Mouse (Mus musculus) embryonic facial prominence, embryonic 10.5 days (tissue): ENCODE results near the gene Slc12a4. TPM values are rescaled to one million over a fixed set of nuclear protein-coding genes. Genes with fewer than 3 reads are reported as not detected.
"Not testable (repeated sequence)": the region's sequence is repeated elsewhere in the genome, so short reads cannot be mapped to it uniquely, and the experiment has no call there.

Experiments used
- DNase-seq: peaks from one replicate; pipeline ENCODE4 v3.0.0-alpha.2; 2017; ENCODE audit warnings: low spot score
- H3K27ac ChIP-seq: fragments of 300-500 bp; sonication (generic); replicated peaks from 2 replicates; pipeline ENCODE4 v1.5.1; 2016; ENCODE audit warnings: mild to moderate bottlenecking
- H3K27me3 ChIP-seq: fragments of 300-500 bp; sonication (generic); replicated peaks from 2 replicates; pipeline ENCODE4 v1.6.1; 2016; ENCODE audit warnings: low read depth, mild to moderate bottlenecking; ENCODE audit not compliant: poor library complexity, severe bottlenecking
- H3K36me3 ChIP-seq: fragments of 300-500 bp; sonication (generic); replicated peaks from 2 replicates; pipeline ENCODE4 v1.6.1; 2016; ENCODE audit warnings: mild to moderate bottlenecking, moderate library complexity
- H3K4me1 ChIP-seq: fragments of 300-500 bp; sonication (generic); 2 replicates; pipeline ENCODE4 v1.6.1; 2016
- H3K4me3 ChIP-seq: fragments of 300-500 bp; sonication (generic); 2 replicates; pipeline ENCODE4 v1.5.1; 2016; ENCODE audit warnings: mild to moderate bottlenecking, moderate library complexity
- H3K9me3 ChIP-seq: fragments of 300-500 bp; sonication (generic); 2 replicates; pipeline ENCODE4 v1.6.1; 2016; ENCODE audit warnings: mild to moderate bottlenecking
- WGBS: fragments of 180-500 bp; shearing (Covaris S2); methylation state at CpG from one replicate; pipeline ENCODE4 v1.1.7; 2016; 5-methylcytosine and 5-hydroxymethylcytosine counted together
- polyA plus RNA-seq: library from polyadenylated mRNA; unstranded; fragments of >200 nt; fragmentation: Nextera tagmentation; extraction: Ambion mirVana; gene quantifications from 2 replicates; pipeline ENCODE4 v1.2.1, GENCODE M21; 2016

Slc12a4 gene
- 31.0 and 33.9 TPM in 2 replicates for polyA plus RNA-seq

DNA sequence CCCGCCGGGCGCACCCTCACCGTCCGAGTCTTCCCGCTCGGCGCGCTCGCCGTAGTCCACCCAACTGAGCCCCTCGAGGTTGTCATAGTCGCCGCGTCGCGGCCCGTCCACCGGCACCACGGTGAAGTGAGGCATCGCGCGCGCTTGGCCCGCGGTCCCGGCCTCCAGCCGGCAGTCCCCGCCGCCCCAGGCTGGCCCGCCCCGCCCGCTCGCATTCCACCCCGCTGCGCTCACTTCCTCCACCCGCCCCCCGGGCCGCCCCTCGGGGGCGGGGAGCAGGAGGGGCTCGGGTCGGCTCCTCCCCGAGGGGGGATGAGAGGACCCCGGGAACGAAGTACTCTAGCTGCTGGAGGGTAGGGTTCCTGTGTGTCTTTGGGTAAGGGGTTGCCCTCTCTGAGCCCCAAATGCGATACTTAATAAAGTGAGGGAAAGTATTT is at the start of gene Slc12a4:
Gene Slc12a4, minus strand, starts transcription at position 193 of the 437 bp plus-strand sequence.
- no peaks in the 10 kb centered on the region for H3K9me3 ChIP-seq
- H3K4me3 ChIP-seq, result peak within 1 kb of the TSS; percentile 72
- H3K4me1 ChIP-seq, result peaks cover 42% of the 10 kb centered on the region
- H3K27ac ChIP-seq, result peak within 1 kb of the TSS; percentile 85
- H3K36me3 ChIP-seq, result 0 out of 2 replicates have a peak, but pooled peaks cover 3% of the 10 kb centered on the region
- WGBS, result under 1% methylated on average over 47 of the region's 47 CpGs
- H3K27me3 ChIP-seq, result peaks cover 30% of the 10 kb centered on the region
- DNase-seq, result peak; percentile 93

DNA sequence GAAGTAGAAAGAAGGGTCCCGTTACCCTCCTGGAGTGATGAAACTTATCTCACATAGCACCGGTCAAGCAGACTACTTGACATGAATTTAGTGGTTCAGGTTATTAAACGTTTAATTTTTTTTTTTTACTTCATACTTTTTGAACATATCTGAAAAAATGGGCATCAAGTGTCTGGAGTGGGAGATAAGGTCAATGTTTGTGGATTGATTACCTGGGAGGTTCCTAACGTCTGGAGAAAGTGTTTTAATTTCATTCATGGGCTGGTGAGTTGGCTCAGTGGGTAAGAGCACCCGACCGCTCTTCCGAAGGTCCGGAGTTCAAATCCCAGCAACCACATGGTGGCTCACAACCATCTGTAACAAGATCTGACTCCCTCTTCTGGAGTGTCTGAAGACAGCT is 46.3 kb upstream of the Slc12a4 start:
- WGBS, result 85% methylated on average over 8 of the region's 8 CpGs
- Histone ChIP-seq H3K4me3 (peak overlapping the region; percentile 88), H3K36me3 (peaks cover 34% of the 10 kb centered on the region), H3K4me1 (peaks cover 18% of the 10 kb centered on the region)
- not testable (repeated sequence) for H3K9me3 ChIP-seq, DNase-seq, H3K27ac ChIP-seq, H3K27me3 ChIP-seq

DNA sequence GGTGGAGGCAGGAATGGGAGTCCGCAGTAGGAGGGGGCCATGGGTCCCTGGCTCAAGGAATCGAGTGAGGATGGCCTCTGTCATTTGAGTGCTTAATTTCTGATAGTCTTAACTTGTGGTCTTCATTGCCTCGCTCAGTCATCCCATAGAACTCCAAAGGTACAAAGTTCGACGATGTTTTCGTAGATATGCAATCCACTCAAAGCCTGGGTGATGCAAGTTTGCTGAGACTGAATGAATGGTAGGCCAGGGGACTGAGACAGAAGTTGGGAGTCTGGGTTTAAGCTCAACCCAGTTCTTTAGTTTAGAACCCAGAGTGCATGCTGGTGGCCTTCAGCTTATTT is 45.7 kb upstream of the Slc12a4 start, which contains the start of gene Ddx28:
Gene Ddx28, minus strand, starts transcription at position 240 of the 344 bp plus-strand sequence.
- Histone ChIP-seq H3K36me3 (peaks cover 30% of the 10 kb centered on the region), H3K9me3 (no peaks in the 10 kb centered on the region), H3K4me3 (peak within 1 kb of the TSS; percentile 88), H3K4me1 (peaks cover 18% of the 10 kb centered on the region), H3K27ac (peak within 1 kb of the TSS; percentile 89), H3K27me3 (no peaks in the 10 kb centered on the region)
- WGBS, result 2% methylated on average over 6 of the region's 6 CpGs
- no peak for DNase-seq

DNA sequence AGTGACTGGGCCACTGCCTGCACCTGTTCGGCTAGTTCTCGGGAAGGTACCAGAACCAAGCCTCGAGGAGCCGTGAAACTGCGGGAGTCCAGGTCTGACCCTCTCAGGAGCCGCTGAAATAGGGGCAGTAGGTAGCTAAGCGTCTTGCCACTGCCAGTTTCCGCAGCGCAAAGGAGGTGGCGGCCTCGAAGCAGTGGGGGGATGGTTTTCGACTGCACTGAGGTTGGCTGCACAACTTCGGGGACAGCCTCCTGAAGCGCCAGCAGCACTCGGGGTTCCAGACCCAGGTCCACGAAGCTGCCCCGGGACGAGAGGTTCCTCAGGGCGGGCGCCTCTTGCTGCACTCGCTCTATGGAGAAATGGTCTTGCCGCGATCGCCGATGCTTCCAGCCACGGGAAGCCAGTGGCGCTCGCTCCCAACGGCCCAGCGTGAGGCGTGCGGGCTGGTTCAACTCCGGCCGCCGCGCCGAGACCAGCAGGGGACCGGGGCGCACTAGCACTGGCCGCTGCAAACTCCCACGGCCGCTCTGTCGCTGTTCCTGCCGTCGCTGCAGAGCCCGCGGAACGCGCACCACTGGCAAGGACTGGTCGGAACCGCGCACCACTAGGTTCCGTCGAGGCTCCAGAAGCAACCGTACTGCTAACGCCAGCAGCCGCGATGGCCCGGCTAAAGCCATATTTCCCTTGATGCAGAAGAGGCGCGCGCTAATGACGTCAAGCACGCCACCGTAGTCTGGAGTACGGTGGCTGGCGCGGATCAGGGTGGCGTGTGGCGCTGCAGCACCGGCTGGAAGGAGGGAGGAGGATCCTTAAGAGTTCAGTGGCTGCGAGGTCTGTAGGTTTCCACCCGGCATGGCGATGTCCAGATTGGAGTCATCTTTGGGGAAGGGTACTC is 45.1 kb upstream of the Slc12a4 start:
- DNase-seq, result peak; percentile 94
- Histone ChIP-seq H3K27ac (peak overlapping the region; percentile 89), H3K27me3 (no peaks in the 10 kb centered on the region), H3K9me3 (no peaks in the 10 kb centered on the region), H3K4me3 (peak overlapping the region; percentile 88), H3K4me1 (peaks cover 18% of the 10 kb centered on the region), H3K36me3 (peaks cover 25% of the 10 kb centered on the region)
- 2% methylated on average over 74 of the region's 74 CpGs for WGBS

DNA sequence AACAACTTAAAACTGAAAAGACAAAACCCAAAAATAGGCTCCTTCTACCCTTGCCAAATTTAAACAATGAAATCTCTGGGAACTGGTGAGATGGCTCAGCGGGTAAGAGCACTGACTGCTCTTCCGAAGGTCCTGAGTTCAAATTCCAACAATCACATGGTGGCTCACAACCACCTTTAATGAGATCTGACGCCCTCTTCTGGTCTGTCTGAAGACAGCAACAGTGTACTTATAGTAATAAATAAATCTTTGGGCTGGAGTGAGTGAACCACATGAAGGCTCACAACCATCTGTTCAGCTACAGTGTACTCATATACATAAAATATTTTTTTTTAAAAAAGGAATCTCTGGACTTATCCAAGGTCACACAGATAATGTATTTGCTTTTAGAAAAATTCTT is 42.0 kb upstream of the Slc12a4 start:
- peaks cover 18% of the 10 kb centered on the region for H3K36me3 ChIP-seq
- H3K4me1 ChIP-seq, result peaks cover 18% of the 10 kb centered on the region
- H3K4me3 ChIP-seq, DNase-seq, H3K27me3 ChIP-seq, H3K9me3 ChIP-seq, H3K27ac ChIP-seq: not testable (repeated sequence)
- WGBS, result 69% methylated on average over 3 of the region's 3 CpGs

DNA sequence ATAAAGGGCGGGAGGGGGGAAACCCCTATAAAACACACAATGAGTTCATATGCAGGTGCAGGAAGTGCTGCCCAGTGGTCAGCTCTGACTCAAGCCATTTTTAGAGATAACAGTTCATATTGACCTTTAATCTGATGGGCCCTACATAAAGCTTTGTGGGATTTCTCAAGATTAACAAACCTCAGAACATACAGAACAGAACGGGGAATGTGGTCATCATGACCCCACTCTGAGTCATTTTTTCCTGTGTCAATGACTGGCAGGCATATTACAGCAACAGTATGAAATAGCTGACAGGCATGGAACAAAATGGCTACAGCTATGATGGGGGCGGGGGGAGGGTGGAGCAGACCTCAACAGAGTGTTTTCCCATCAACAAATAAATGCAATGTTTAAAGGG is 41.2 kb upstream of the Slc12a4 start:
- WGBS, result 86% methylated on average over 3 of the region's 3 CpGs
- Histone ChIP-seq H3K27ac (no peak overlapping the region), H3K36me3 (peaks cover 18% of the 10 kb centered on the region), H3K9me3 (no peaks in the 10 kb centered on the region), H3K4me3 (no peak overlapping the region), H3K4me1 (peaks cover 18% of the 10 kb centered on the region), H3K27me3 (no peaks in the 10 kb centered on the region)
- no peak for DNase-seq

DNA sequence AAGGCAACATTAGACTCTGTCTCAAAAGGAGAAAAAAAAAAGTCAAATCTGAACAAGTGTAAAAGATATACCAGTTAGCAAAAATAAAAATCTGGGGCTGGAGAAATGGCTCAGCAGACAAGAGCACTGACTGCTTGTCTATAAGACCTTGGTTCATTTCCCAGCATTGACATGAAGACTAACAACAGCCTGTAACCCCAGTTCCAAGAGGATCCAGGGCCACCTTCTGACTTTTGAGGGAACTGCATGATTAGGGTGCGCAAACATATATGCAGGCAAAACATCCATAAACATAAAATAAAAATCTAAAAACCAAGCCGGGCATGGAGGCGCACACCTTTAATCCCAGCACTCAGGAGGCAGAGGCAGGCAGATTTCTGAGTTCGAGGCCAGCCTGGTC is 40.5 kb upstream of the Slc12a4 start:
- whole genome bisulfite sequencing, result 88% methylated on average over 4 of the region's 4 CpGs
- Histone ChIP-seq H3K36me3 (peaks cover 18% of the 10 kb centered on the region), H3K27me3 (no peaks in the 10 kb centered on the region), H3K27ac (no peak overlapping the region), H3K9me3 (no peaks in the 10 kb centered on the region), H3K4me3 (no peak overlapping the region), H3K4me1 (peaks cover 12% of the 10 kb centered on the region)
- DNase-seq, result no peak

DNA sequence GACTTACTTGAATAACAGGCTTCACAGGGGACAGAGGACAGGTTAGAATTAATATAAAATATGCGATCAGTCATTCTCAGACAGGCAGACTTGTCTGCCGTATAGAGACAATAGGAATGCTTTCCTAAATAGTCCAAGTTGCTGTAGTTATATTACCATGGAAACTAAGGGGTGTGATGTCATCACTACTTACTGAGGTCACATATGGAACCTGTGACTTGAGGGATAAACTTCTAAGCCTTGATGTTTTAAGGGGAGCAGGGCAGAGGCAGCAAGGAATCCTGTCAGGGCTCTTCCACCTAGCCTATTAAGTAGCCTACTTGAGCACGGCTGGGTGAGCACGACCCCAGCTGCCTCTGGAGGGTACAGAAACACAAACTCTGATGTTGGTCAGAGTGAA is 40.0 kb upstream of the Slc12a4 start, which contains the start of gene Dpep2nb:
Gene Dpep2nb, minus strand, starts transcription at position 101 of the 400 bp plus-strand sequence.
- peaks cover 18% of the 10 kb centered on the region for H3K36me3 ChIP-seq
- peaks cover 12% of the 10 kb centered on the region for H3K4me1 ChIP-seq
- 83% methylated on average over 4 of the region's 4 CpGs for WGBS
- H3K27ac ChIP-seq, result no peak within 1 kb of the TSS
- no peaks in the 10 kb centered on the region for H3K27me3 ChIP-seq
- no peak within 1 kb of the TSS for H3K4me3 ChIP-seq
- DNase-seq, result no peak
- H3K9me3 ChIP-seq, result no peaks in the 10 kb centered on the region

DNA sequence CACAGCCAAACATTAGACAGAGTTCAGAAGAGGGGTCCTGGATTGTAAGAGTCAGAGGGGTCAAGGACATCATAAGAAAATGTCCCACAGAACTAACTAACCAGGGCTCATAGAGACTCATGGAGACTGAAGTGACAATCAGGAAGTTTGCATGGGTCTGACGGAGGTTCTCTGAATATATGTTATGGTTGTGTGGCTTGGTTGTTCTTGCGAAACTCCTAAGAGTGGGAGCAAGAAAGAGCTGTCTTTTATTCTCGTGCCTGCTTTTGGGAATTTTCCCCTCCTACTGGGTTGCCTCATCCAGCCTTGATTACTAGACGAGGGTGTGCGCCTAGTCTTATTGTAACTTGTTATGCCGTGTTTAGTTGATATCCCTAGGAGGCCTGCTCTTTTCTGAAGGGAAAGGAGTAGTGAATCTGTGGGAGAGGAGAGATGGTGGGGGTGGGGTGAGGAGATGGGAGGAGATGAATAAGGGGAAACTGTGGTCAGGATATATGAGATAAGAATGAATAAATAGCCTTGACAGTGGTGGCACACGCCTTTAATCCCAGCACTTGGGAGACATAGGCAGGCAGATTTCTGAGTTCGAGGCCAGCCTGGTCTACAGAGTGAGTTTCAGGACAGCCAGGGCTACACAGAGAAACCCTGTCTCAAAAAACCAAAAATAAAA is 38.8 kb upstream of the Slc12a4 start:
- Histone ChIP-seq H3K27me3 (no peaks in the 10 kb centered on the region), H3K4me3 (no peak overlapping the region), H3K27ac (no peak overlapping the region), H3K4me1 (peaks cover 1% of the 10 kb centered on the region; the same call in 1 of the 2 replicates), H3K36me3 (peaks cover 12% of the 10 kb centered on the region), H3K9me3 (no peaks in the 10 kb centered on the region)
- no peak for DNase-seq
- WGBS, result 79% methylated on average over 8 of the region's 8 CpGs

DNA sequence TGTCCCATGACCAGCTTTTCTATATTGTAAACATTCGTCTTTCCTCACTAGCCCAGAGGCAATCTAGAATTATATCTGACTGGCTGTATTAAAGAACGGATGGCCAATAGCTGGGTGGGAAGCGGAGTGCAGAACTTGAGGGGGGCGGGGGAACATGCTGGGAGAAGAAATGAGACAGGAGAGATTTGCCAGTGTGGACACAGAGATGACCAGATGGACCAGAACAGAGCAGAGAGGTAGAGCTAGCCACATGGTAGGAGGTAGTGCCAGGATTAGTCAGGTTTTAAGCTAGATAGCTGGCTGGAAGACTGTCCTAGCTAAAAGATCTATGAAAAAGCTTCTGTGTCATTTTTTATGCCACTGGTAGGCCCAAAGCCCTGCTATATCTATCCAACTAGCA is 36.0 kb upstream of the Slc12a4 start:
- DNase-seq, result no peak
- 85% methylated on average over 4 of the region's 4 CpGs for WGBS
- H3K36me3 ChIP-seq, result no peaks in the 10 kb centered on the region
- no peaks in the 10 kb centered on the region for H3K4me1 ChIP-seq
- H3K27me3 ChIP-seq, result no peaks in the 10 kb centered on the region
- H3K4me3 ChIP-seq, result no peak overlapping the region
- no peaks in the 10 kb centered on the region for H3K9me3 ChIP-seq
- H3K27ac ChIP-seq, result no peak overlapping the region

DNA sequence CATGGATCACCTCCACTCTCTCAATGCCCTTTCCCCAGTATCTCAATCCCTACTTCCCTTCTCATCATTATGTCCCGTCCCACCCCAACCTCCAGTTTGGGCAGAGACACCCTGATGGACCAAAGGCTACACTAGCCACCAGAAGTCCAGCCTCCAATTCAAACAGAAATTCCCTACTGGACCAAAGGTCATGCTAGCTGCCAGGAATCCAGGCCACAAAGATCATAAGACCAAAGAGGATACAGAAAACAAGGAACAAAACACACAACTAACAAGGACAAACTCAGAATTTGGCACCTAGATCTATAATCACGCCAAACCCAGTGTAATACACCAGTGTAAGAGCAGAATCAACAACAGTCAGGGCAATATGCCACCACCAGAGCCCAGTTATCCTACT is 33.1 kb upstream of the Slc12a4 start:
- Histone ChIP-seq H3K4me3 (no peak overlapping the region), H3K9me3 (no peaks in the 10 kb centered on the region), H3K4me1 (no peaks in the 10 kb centered on the region), H3K36me3 (no peaks in the 10 kb centered on the region), H3K27ac (no peak overlapping the region), H3K27me3 (no peaks in the 10 kb centered on the region)
- no peak for DNase-seq
- WGBS, result 79% methylated on average over 2 of the region's 2 CpGs

DNA sequence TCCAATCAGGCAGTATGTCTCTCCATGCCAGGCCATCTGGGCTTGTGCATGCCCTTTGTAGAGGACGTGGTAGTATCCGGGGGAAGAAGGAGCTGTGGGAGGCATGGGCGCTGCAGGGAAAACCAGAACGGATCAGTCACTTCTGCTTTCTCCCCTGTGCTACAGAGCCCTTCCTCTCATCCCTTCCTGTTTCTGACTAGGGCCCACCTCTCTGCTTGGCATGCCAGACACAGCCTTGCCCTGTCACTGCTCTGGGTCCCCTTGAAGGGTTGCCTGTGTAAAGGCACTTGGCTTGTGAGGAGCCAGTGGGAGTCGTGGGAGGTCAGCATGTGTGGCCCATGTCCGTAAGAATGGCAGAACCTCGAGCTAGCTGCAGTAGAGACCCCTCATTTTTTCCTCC is 30.5 kb upstream of the Slc12a4 start:
- Histone ChIP-seq H3K36me3 (no peaks in the 10 kb centered on the region), H3K4me3 (no peak overlapping the region), H3K9me3 (no peaks in the 10 kb centered on the region), H3K27me3 (no peaks in the 10 kb centered on the region), H3K4me1 (peaks cover 2% of the 10 kb centered on the region; the same call in 1 of the 2 replicates), H3K27ac (no peak overlapping the region)
- no peak for DNase-seq
- WGBS, result 76% methylated on average over 7 of the region's 7 CpGs
